Mouse (Mus musculus) stomach, postnatal 0 days (tissue): ENCODE measurements around the gene Gm5767. TPM values are rescaled to one million over a fixed set of nuclear protein-coding genes. Genes with fewer than 3 reads are reported as not detected.

ENCODE experiments used
- ATAC-seq: fragments of 200-750 bp; cut with Nextera tagmentation; 2 replicates; pipeline ENCODE4 v1.8.0; 2017; ENCODE audit not compliant: low FRiP score, low TSS enrichment
- DNase-seq: peaks from one replicate; pipeline ENCODE4 v3.0.0-alpha.2; 2016; ENCODE audit warnings: low spot score
- H3K27ac ChIP-seq: fragments of 300-500 bp; sonication (generic); replicated peaks from 2 replicates; pipeline ENCODE4 v1.5.1; 2014; ENCODE audit warnings: mild to moderate bottlenecking, control low read depth
- H3K27me3 ChIP-seq: fragments of 300-500 bp; sonication (generic); 2 replicates; pipeline ENCODE4 v1.6.1; 2014; ENCODE audit warnings: low read length; ENCODE audit not compliant: control insufficient read depth, insufficient read depth
- H3K36me3 ChIP-seq: fragments of 300-500 bp; sonication (generic); 2 replicates; pipeline ENCODE4 v1.6.1; 2014; ENCODE audit warnings: low read length, mixed read lengths; ENCODE audit not compliant: control insufficient read depth, insufficient read depth
- H3K4me1 ChIP-seq: fragments of 300-500 bp; sonication (generic); replicated peaks from 2 replicates; pipeline ENCODE4 v1.6.1; 2014; ENCODE audit warnings: antibody characterized with exemption; ENCODE audit not compliant: control insufficient read depth, insufficient read depth
- H3K4me2 ChIP-seq: fragments of 300-500 bp; sonication (generic); replicated peaks from 2 replicates; pipeline ENCODE4 v1.6.1; 2014; ENCODE audit warnings: low read depth, mild to moderate bottlenecking, control low read depth, moderate library complexity
- H3K4me3 ChIP-seq: fragments of 300-500 bp; sonication (generic); 2 replicates; pipeline ENCODE4 v1.5.1; 2014; ENCODE audit warnings: low read depth, low read length, control low read depth
- H3K9ac ChIP-seq: fragments of 300-500 bp; sonication (generic); 2 replicates; pipeline ENCODE4 v1.6.1; 2014; ENCODE audit warnings: mild to moderate bottlenecking, low read length, control low read depth, mixed read lengths
- H3K9me3 ChIP-seq: fragments of 300-500 bp; sonication (generic); 2 replicates; pipeline ENCODE4 v1.6.1; 2016; ENCODE audit warnings: low read length; ENCODE audit not compliant: control insufficient read depth
- CTCF ChIP-seq: IDR thresholded peaks from 2 replicates; pipeline ENCODE4 v1.5.1; 2016; ENCODE audit warnings: antibody characterized with exemption, low read depth, mild to moderate bottlenecking, moderate library complexity
- EP300 ChIP-seq: optimal IDR thresholded peaks from 2 replicates; pipeline ENCODE3; 2016; ENCODE audit warnings: antibody characterized with exemption
- WGBS: fragments of 180-500 bp; shearing (Covaris S2); extraction: QIAGEN DNeasy Blood & Tissue Kit; methylation state at CpG from one replicate; pipeline ENCODE4 v1.1.7; 2014; 5-methylcytosine and 5-hydroxymethylcytosine counted together
- polyA plus RNA-seq: library from polyadenylated mRNA; unstranded; fragments of >200 nt; fragmentation: Nextera tagmentation; extraction: Ambion mirVana; gene quantifications from 2 replicates; pipeline ENCODE4 v1.2.1, GENCODE M21; 2015

The Gm5767 gene
- polyA plus RNA-seq, 1 experiment from 2014 or later = not detected

- no peaks in the 10 kb centered on the region for H3K27me3 ChIP-seq
- H3K9me3 ChIP-seq = no peaks in the 10 kb centered on the region
- H3K4me3 ChIP-seq = no peak overlapping the region
- peaks cover 9% of the 10 kb centered on the region; the same call in 1 of the 2 replicates for H3K36me3 ChIP-seq
- TF ChIP-seq CTCF (no peak), EP300 (no peak)
- 0 out of 2 replicates have a peak overlapping the region, but pooled peaks have one; percentile 6 for H3K4me2 ChIP-seq
- 70% methylated on average over 11 of the region's 11 CpGs for WGBS
- DNase-seq (no peak), ATAC-seq (no peak)
- no peak overlapping the region; the same call in 1 of the 2 replicates for H3K27ac ChIP-seq
- no peaks in the 10 kb centered on the region for H3K4me1 ChIP-seq
- H3K9ac ChIP-seq = no peak overlapping the region
Observed at GRCm38 (mm10) chr16:8639466-8640191, 40.9 kb upstream of the Gm5767 start.

GRCm38 (mm10) chr16:8643855-8644254, 36.7 kb upstream of the Gm5767 start:
- peak; percentile 64 for DNase-seq
- TF ChIP-seq CTCF (peak; percentile 86), EP300 (no peak)
- WGBS = 78% methylated on average over 2 of the region's 2 CpGs

DNA sequence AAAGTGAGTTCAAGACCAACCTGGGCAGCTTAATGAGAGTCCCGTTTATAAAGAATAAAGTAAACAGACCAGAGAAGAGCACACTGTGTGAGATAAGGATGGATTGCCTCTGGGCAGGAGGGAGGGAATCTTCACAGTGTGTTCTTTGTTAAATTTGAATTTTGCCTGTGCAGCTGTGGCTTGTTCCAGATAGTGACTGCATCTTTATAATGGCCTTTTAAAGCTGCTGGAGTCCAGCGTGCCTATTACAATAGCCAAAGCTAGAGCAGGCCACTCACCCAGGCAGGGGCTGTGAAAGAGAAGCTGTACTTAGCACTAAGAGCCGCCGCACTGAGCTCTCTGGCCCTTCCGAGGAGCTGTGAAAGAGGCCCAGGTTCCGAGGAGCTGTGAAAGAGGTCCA, 35.0 kb upstream of the Gm5767 start:
- H3K27ac ChIP-seq = no peak overlapping the region
- no peak overlapping the region for H3K9ac ChIP-seq
- 81% methylated on average over 6 of the region's 6 CpGs for WGBS
- peaks cover 28% of the 10 kb centered on the region for H3K36me3 ChIP-seq
- ATAC-seq = no peak
- DNase-seq = no peak
- H3K27me3 ChIP-seq = no peaks in the 10 kb centered on the region
- no peaks in the 10 kb centered on the region for H3K4me1 ChIP-seq
- H3K4me2 ChIP-seq = no peak overlapping the region
- H3K9me3 ChIP-seq = no peaks in the 10 kb centered on the region
- no peak for TF ChIP-seq EP300
- TF ChIP-seq CTCF = no peak
- no peak overlapping the region for H3K4me3 ChIP-seq

More at GRCm38 (mm10) chr16:8643855-8644254, 36.7 kb upstream of the Gm5767 start:
- Histone ChIP-seq H3K36me3 (peaks cover 22% of the 10 kb centered on the region), H3K27ac (no peak overlapping the region), H3K9ac (no peak overlapping the region), H3K27me3 (no peaks in the 10 kb centered on the region), H3K4me2 (no peak overlapping the region), H3K4me3 (no peak overlapping the region), H3K9me3 (no peaks in the 10 kb centered on the region), H3K4me1 (no peaks in the 10 kb centered on the region)
- peak; percentile 85 for ATAC-seq

DNA sequence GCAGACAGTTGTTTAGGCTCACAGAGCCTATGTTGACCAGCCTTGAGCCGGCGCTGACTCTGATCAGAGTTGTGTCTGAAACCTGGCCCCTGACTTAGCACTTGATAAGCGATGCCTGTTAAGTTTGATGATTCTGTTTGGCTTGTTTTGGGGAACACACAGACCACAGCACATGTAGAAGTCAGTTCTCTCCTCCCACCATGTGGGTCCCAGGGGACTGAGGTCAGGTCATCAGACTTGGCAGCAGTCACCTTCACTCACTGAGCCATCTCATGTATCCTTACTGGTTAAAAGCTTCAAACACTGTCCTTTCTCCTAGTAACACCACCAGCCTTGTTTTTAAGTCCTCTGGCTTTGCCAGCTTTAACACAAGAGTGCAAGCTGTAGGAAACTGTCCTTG, 30.6 kb upstream of the Gm5767 start:
- no peak overlapping the region for H3K9ac ChIP-seq
- H3K27me3 ChIP-seq = no peaks in the 10 kb centered on the region
- H3K36me3 ChIP-seq = peaks cover 26% of the 10 kb centered on the region
- WGBS = 94% methylated on average over 3 of the region's 3 CpGs
- no peak overlapping the region for H3K4me3 ChIP-seq
- no peak overlapping the region for H3K27ac ChIP-seq
- ATAC-seq = no peak
- no peak overlapping the region for H3K4me2 ChIP-seq
- H3K4me1 ChIP-seq = no peaks in the 10 kb centered on the region
- DNase-seq = no peak
- no peak for TF ChIP-seq EP300
- TF ChIP-seq CTCF = no peak
- H3K9me3 ChIP-seq = no peaks in the 10 kb centered on the region

DNA sequence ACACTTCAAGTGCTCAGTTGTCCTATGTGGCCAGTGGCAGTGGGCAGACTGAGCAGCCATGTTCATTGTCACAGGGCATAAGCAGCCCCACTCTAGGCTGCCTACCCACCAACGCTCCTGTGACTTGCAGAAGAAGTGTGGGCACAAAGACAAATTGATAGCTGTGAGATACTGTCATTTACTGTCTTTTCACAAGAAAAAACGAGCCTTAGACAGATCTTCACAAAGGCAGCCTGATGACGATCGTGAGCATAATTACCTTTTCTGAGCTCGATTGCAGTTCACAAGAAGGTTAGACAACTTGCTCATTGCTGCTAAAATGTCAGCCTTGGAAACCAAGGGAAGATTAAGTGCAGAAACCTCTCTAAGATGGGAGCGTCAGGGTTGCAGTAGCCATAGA, 25.5 kb upstream of the Gm5767 start:
- ATAC-seq (no peak), DNase-seq (no peak)
- no peak for TF ChIP-seq EP300
- TF ChIP-seq CTCF = no peak
- peaks cover 22% of the 10 kb centered on the region for H3K36me3 ChIP-seq
- no peak overlapping the region for H3K4me2 ChIP-seq
- H3K9ac ChIP-seq = no peak overlapping the region
- H3K4me3 ChIP-seq = no peak overlapping the region
- H3K9me3 ChIP-seq = no peaks in the 10 kb centered on the region
- 84% methylated on average over 6 of the region's 6 CpGs for WGBS
- H3K27ac ChIP-seq = no peak overlapping the region
- no peaks in the 10 kb centered on the region for H3K27me3 ChIP-seq
- no peaks in the 10 kb centered on the region for H3K4me1 ChIP-seq

DNA sequence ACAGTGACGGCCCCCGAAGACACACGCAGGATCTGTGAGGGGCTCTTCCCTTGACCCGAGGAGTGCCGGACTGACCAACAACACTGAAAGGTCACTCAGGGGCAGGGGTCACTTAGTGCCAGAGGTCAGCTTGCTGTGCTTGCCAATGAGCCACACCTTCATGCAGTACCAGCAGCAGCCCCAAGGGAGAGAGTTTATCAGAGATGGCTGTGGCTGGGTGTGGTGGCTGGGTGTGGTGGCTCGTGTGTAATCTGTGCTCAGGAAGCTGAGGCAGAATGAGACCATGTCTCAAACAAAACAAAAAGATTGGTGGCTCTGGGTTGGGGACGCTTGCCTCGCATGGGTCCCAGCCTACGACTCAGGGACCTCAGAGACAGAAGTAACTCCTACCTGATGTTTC, 25.0 kb upstream of the Gm5767 start:
- Histone ChIP-seq H3K36me3 (peaks cover 22% of the 10 kb centered on the region), H3K27me3 (no peaks in the 10 kb centered on the region), H3K9me3 (no peaks in the 10 kb centered on the region), H3K9ac (no peak overlapping the region), H3K27ac (no peak overlapping the region), H3K4me1 (no peaks in the 10 kb centered on the region), H3K4me3 (no peak overlapping the region), H3K4me2 (no peak overlapping the region)
- DNase-seq (peak; percentile 61), ATAC-seq (peak; percentile 67)
- 76% methylated on average over 9 of the region's 9 CpGs for WGBS
- TF ChIP-seq EP300 = no peak
- peak; percentile 33; the same call in 1 of the 2 replicates for TF ChIP-seq CTCF
